Mouse (Mus musculus): ENCODE measurements around the gene Id3.

Gene Id3

DNA sequence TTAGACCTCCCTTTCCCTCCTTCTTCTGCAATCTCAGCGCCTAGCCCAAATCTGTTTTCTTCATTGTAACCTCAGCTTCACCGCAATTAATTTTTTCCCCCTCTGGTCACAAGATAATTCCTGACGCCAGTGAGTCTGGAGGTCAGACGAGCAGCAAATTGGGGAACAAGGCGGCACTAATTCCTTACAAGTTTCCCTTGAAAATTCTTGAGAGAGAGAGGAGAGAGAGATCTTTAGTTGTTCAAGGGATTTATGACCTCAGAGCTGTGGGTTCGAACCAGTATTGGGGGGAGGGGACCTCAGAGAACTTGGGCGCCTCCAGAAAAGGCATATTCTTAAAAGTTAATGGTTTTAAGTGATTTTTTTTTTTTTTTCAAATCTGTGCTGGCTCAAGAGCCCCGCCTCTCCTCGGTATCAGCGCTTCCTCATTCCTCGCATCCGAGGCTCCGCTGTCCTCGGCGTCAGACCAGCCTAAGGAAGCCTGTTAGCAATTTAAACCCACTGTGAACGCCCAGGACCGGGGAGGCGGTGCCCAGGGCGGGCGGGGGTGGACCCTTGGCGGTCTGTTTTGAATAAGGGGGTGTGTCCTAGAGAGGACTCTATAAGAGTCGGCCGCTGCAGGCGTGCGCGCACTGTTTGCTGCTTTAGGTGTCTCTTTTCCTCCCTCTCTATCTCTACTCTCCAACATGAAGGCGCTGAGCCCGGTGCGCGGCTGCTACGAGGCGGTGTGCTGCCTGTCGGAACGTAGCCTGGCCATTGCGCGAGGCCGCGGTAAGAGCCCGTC lies at the start of gene Id3:
Id3 (plus strand) TSS at position 305 of the 784 bp plus-strand sequence.
- 3% methylated on average over 39 of the region's 39 CpGs for WGBS

DNA sequence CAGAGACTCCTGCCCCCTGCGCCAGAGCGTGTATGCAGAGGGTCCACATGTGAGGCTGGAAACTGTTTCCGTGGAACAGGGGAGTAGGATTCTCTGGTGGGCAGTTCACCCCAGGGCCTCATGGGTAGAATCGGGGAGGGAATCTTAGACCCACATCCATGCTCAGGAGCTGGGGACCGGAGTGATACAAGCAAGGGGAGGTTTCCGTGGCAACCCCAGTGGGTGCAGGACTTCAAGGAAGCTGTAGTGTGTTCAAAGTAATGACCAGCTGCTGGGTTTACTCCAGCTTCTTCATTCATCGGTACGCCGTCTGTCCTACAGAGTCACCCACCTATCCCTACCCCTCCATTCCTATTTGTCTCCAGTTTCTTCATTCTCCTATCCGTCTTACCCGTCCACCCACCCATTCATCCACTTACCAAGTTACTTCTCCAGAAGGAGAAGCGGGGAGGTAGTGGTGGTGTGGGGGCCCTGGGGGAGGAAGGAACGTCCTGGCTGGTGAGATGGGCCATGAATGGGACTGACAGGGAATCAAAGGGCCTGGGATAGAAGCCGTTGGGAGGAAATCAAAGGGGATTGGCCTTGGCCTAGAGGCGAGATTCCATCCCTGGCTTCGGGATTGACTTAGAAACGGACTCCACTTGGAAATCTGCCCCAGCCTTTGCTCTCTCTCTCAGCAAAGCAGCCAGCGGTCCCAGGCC lies 48.6 kb upstream of the Id3 start:
- WGBS = 60% methylated on average over 18 of the region's 18 CpGs

DNA sequence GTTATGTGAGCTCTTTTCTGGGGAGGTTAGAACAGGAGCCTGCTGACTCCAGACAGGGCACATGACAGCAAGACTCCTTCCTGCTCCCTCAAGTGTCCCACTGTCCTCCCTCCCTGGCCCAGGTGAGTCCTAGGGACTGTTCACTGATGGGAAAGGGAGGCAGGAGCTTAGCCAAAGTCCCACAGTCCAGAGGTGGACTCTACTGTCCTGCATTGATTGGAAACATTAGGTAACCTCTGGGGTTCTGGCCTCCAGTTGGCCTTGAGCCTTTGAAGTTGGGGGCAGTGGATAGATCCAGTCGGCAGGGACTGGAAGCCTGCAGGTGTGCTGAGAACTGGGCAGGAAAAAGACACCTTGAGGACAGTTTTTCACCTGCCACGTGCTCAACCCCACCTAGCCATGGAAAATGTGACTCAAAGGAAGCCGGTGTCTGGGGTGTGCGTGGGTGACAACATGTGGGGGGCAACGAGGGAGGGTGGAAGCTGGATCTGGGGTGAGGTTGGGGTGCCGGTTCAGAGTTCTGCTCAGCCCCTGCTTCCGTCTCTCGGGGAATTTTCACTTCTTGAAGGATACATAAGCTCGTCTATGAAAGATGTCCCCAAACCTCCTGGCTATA lies 47.7 kb upstream of the Id3 start:
- WGBS = 85% methylated on average over 9 of the region's 9 CpGs

- WGBS = 82% methylated on average over 11 of the region's 11 CpGs
These were observed 46.7 kb upstream of the Id3 start for GRCm38 (mm10) chr4:136096446-136097113.

DNA sequence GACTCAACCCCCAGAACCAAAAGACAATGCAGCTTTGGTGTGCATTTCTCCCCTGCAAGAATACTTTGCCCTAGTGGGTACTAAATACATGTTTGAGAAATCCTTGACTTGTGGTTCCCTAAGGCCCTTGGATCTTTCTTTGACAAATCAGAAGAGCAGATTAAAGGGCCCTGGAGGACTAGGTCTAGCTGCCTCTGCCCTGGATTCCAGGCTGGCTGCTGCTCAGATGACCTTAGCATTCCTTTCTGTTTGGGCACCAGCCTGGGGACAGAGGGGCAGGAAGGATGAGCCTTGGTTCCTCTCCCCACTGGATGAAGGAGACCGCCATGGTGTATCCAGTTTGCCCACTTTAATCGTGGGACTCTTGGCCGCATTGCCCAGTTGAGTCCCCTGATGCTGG lies 44.9 kb upstream of the Id3 start:
- 96% methylated on average over 3 of the region's 3 CpGs for WGBS

GRCm38 (mm10) chr4:136100396-136101070 lies 42.8 kb upstream of the Id3 start:
- WGBS = 76% methylated on average over 12 of the region's 12 CpGs

GRCm38 (mm10) chr4:136101753-136102152 lies 41.5 kb upstream of the Id3 start:
- 86% methylated on average over 4 of the region's 4 CpGs for WGBS

DNA sequence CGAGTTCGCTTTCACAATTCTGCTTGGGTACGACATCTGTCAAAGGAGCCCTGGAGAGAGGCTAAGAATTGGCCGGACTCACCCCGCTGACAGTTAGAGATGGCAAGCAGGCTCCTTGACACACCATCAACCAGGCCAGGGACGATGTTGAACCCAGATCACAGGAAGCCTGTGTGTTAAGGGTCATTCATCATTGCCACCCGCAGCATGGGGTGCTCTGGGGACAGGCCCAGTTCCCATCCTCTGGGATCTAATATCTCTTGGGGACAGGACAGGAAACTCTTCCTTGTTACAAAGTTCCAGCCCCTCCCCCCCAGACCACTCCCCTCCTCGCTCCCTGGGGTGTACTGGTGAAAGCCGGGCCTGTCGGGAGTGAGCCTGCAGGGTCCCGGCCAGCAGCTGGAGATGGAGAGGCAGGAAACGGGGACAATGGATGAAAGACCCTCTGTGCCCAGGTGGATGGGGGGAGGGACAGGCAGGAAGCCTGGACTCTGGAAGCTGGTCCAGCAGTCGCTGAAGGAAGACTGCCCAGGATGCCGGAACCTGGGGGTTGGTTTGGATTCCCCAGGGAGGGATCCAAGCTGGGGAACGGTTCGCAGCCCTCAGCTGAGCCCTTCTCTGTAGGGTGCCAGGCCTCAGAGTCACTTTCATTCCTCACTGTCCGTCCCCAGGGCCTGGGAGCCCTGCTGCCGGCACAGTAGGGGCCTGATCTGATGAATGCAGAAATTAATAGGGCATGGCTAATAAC lies 38.5 kb upstream of the Id3 start:
- WGBS = 44% methylated on average over 18 of the region's 18 CpGs

- WGBS = 66% methylated on average over 7 of the region's 7 CpGs
These were observed 36.4 kb upstream of the Id3 start for GRCm38 (mm10) chr4:136106880-136107301.

DNA sequence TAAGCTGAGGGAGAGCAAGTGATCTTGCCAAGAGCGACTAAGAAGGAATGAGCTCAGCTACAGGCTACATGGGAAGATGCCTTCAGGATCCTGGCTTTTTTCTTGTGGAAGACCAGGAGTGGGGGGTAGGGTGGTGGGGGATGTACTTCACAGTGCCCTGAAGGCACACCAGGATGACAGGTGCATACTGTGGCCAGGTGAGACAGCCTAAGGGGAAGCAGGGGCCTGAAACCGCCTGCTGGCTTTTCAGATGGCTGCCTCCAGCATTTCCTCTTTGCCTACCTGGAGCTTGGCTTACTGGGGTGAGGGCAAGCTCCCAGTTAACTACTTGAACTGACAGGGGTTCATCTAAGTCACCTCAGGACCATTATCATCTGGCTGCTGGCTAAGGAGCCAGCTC lies 34.1 kb upstream of the Id3 start:
- 87% methylated on average over 2 of the region's 2 CpGs for WGBS

DNA sequence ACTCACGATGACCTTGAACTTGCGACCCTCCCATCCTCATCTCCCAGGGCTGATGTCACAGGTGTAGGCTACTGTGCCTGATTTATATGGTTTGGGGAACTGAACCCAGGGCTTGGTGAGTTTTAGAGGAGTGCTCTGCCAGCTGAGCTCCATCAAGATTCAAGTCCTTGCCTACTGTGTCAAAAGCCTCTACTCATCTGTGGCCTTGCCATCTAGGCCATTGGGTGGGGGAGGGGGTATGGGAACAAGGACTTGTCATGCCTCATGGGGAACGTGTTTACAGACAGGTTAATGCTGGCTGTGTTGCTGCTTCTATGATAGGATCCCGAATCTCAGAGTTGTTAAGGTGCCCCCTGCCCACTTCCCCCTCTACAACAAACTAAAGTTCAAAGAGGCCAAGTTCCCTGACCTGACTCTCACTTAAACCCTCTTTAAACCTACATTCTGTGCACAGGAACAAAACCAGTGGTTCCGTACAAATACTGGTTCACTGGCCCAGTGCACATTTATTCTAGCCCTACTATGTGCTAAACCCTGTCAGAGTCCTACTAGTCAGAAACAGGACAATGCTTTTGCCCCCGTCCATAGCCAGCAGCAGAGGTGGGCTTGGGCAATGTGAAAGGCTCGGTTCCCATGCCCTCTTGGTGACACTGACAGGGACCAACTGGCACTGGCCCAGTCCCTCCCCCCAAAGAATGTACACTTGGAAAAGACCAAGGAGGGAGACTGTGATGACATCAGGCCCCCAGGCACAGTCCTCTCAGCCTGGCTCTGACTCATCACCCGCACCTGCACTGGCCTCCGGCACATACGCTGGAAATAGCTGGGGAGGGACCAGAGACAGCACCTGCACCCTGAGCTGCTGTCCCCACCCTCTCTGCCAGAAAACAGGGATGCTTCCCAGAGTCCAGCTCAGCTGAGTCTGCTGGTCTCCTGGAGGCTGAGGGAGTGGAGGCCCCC lies 33.1 kb upstream of the Id3 start:
- WGBS = 81% methylated on average over 10 of the region's 10 CpGs

DNA sequence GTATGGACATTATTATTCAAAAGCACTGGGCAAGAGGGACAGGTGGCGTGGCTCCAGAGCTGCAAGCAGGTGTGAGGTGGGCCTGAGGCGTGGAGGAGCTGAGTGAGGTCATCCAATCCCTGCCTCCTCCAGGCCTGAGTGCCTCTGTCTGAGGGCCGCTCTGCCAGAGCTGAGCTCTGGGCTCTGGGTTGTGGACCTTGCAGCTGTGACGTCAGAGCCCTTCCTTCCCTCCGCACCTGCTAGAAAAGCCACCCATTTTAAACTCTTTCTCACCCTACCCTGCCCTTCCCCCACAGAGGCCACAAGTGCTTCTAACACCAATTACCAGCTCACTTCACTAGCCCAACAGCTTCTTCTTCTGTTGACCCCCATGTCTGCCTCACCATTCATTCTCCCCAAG lies 31.0 kb upstream of the Id3 start:
- WGBS = 88% methylated on average over 5 of the region's 5 CpGs

GRCm38 (mm10) chr4:136114747-136115146 lies 28.6 kb upstream of the Id3 start:
- WGBS = 80% methylated on average over 5 of the region's 5 CpGs

DNA sequence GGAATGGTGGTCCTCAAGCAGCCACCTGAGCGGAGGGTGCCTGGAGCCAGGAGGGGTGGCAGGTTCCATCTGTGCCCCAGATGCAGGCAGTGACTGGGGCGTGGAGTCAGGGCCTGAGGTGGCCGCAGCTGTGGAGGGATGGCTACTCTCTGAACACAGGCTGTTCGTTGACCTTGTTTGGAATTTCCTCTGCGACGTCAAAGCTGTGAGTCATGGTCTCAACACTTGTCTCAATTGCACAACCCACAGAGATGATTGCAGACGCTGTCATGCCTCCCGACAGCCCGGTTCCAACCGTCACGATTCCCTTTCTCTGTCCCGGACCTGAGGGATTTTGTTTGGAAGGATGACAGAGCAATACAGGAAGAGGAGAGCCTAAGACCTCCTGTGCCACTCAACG lies 26.3 kb upstream of the Id3 start:
- 49% methylated on average over 13 of the region's 13 CpGs for WGBS

GRCm38 (mm10) chr4:136120041-136120440 lies 23.3 kb upstream of the Id3 start:
- WGBS = 51% methylated on average over 16 of the region's 16 CpGs

DNA sequence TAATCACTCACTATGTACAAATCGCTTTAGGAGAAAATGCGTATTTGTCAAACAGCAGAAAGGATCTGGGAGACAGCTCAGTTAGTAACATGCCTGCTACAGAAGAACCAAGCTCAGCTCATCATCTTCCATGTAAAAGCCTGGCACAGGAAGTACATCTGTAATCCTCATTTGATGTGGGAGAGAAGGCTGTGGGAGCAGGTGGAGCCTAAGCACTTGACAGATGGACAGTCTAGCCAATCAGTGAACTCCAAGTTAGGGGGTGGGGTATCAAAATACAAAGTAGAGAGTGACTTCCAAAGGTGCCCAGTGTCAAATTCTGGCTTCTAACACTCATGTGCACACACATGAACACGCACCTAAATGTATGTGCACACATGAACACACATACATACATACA lies 22.1 kb upstream of the Id3 start:
- over 99% methylated on average over 3 of the region's 3 CpGs for WGBS

GRCm38 (mm10) chr4:136121844-136122468 lies 21.3 kb upstream of the Id3 start:
- 86% methylated on average over 7 of the region's 7 CpGs for WGBS

DNA sequence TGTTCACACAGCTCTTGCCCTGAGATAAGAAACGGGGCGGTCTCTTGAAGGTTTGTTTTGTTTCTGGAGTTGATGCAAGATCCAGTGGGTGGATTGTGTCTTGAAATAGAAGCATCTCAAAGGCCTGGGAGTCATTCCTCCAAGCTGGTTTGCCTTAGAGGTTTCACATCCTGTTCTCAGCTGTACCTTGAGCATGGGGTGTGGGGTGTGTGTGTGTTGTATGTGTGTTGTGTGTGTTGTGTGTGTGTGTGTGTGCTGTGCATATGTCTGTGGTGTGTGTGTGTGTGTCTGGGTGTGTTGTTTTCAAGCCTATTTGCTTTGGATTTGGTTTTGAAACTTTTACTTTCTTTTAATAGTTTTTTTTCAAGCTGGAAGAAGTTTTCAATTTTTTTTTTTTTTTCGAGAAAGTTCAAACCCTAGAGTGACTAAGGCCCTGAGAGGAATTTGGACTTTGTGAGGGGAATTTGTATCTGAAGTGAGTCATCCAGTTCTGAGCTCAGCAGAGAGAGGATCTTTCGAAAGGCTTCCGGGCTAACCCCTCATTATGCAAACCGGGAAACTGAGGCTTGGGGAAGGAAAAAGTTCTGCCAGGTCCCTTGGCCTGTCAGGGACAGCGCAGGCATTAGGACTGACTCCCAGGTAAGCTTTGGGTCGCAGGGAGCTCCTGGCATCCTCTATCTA lies 20.0 kb upstream of the Id3 start:
- 55% methylated on average over 8 of the region's 8 CpGs for WGBS

DNA sequence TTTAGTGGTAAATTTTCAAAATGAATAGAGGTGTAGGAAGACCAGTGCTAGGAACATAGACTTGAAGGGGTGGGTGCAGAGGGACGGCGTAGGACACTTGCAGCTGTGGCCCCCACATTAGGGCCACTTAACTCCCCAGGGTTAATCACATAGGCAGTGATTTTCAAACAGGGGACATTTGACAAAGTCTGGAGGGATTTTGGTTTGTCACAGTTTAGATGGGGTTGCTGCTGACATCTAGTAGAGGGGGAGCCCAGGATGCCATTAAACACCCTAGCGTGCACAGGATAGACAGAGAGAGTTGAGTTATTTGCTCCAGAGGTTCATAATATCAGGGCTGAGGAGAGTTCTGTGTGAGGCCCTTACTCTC lies 19.5 kb upstream of the Id3 start:
- 87% methylated on average over 3 of the region's 3 CpGs for WGBS

Data from cerebral cortex, adult 2 months (tissue).